Mouse (Mus musculus) C2C12 (cell line): ENCODE results near the gene Sdk1.

Experiments used
- CEBPB ChIP-seq: IDR thresholded peaks from one replicate; pipeline ENCODE4 v1.6.1; 2011; ENCODE audit warnings: low read depth, mild to moderate bottlenecking, control low read depth, moderate library complexity
- CTCF ChIP-seq: IDR thresholded peaks from one replicate; pipeline ENCODE4 v1.5.1; 2011; ENCODE audit not compliant: control insufficient read depth, insufficient read depth, insufficient read length
- FOSL1 ChIP-seq: IDR thresholded peaks from one replicate; pipeline ENCODE4 v1.8.0; 2011; ENCODE audit warnings: mild to moderate bottlenecking, low read length; ENCODE audit not compliant: poor library complexity, insufficient read depth, severe bottlenecking
- MYOD1 ChIP-seq: IDR thresholded peaks from one replicate; pipeline ENCODE4 v1.6.1; 2011; ENCODE audit warnings: low read depth; ENCODE audit not compliant: control insufficient read depth, insufficient read length
- USF1 ChIP-seq: IDR thresholded peaks from one replicate; pipeline ENCODE4 v1.6.1; 2011; ENCODE audit warnings: low read depth, mild to moderate bottlenecking, control low read depth, moderate library complexity

DNA sequence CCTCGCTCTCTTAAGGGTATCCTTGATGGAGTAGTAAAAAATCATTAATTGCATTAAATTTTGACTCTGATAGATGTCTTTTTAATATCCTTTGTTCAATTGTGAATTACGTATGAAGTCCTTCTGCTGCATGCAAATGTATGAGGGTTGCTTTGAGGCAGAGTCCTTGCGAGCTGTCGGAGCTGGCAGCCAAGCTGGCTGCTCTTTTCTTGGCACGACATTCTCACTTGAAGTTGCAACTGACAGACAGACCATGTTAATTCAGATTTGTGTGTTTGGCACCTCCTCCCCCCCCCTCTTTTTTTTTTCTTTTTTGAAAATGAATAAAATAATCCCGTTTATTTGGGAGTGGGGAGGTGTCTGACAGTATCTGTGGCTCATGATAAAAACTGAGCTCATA, 329.2 kb downstream of the Sdk1 start:
- TF ChIP-seq CTCF, result no peak
- TF ChIP-seq USF1, result no peak
- TF ChIP-seq CEBPB, result no peak
- no peak for TF ChIP-seq MYOD1
- TF ChIP-seq FOSL1, result no peak
